Mouse (Mus musculus) common myeloid progenitor, adult 5-6 weeks (primary cell): ENCODE measurements around the gene Dock10. TPM values are rescaled to one million over a fixed set of nuclear protein-coding genes. Genes with fewer than 3 reads are reported as not detected.

Experiments used
- ATAC-seq: replicated peaks from 2 replicates; pipeline ENCODE4 v1.8.0; 2016; ENCODE audit warnings: low read depth, mild to moderate bottlenecking, moderate TSS enrichment, inconsistent platforms; ENCODE audit not compliant: poor library complexity, severe bottlenecking
- total RNA-seq: library from RNA; stranded (forward); fragments of 200-1000, 187-1606 nt; gene quantifications from 2 replicates; pipeline ENCODE4 v1.2.3, GENCODE M21; 2017

The Dock10 gene
- total RNA-seq, 1 experiment from 2014 or later = 126 TPM

DNA sequence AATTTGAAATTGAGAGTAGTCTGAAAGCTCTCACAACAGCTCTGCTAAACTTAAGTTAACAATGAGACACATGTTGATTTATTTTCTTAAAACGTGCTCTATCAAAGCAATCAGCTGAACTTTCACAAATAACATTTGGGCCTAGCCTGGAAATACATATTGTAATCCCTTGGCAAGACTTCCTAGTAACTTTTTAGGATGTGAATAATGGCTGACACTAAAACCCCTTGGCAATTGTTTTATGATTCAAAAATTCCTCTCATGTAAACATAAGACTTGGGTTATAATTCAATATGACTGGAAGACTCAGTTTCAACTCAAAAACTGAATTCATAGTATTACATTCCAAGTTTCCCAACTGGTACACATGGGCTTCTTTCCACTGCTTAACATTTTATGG lies 133.0 kb downstream of the Dock10 start:
- ATAC-seq = no peak

DNA sequence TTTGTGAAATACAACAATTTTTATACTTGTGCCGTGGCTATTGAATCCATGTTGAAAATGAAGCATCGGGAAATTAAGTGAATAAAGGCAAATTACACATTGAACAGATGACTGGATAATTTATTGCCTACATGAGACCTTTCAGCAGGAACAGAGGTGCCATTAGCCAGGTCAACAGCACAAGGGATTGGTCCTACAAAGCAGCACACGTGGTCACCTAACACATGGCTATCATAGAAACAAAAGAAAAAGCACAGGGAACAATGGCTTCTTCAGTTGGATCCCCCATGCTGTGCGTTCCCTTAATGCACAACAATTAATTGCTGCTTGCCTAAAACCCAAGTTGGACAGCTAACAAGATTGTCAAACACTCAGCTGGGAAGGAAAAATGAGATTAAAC lies 133.8 kb downstream of the Dock10 start:
- no peak for ATAC-seq

DNA sequence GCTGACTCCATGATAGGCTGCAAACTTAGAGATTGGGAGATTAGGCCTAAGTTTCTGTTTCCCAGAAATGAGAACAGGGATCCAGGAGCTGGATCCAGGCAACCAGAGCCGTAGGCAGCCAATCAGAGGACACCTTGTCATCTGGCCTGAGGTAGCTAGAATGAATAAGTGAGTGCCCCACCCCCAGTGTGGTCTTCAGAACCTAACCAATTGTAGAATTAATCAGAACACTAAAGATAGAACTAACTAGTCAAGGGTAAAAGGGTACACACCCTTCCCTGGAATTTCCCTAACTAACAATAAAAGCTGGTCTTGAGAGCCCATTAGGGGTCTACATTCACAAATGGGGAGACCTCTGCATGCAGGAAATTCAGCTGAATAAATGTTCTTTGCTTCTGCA lies 135.7 kb downstream of the Dock10 start:
- no peak for ATAC-seq

DNA sequence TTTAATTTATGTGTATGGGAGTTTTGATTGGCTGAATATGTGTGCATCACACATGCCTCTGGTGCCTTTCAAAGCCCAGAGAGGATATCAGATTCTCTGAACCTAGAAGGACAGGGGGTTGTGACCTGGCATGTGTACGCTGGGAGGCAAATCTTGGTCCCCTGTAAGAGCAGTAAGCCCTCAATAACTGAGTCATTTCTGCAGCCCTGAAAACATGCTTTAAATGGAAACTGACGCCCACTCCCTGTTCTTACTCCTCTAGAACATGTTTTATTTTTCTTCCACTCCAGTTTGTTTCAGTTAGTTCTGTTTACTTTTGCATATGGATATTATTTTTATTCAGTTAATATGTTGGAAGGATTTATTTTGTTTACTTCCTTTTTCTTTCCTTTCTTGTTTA lies 139.2 kb downstream of the Dock10 start:
- ATAC-seq = no peak

DNA sequence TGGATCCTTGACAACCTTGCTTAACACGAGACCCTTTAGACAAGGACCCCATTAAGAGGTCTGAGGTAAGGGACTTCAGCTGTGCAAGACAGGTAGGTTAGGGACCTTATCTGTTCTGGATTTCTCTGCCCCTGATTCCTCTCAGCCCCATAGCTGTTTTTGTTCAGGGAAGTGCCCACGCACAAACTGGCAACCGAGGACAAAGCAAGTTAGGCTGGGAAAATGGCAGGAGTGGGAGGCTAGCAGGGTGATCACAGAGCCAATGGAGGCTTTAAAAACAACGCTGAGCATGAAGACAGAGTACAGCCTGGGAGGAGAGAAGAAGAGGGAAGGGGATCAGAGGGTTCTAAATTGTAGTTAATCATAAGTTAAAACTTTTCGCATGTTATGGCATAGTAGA lies 141.7 kb downstream of the Dock10 start:
- no peak for ATAC-seq

DNA sequence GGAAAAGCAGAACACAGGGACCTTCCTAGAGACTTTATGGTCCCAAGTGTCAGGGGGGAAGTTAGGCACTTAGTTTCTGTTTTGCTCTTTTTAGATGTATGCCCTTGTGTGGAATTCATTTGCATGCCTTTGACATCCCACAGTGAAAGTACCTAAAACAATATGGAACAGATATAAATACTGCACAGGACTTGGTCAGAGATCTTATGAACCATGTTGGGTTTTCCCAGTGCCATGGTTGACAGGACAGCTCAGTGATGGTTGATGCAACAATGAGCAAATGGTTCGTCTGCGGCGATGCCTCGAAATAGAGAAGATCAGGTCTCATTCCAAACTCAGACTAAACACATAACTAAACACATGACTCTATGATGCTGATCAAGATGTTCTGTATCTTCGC lies 143.6 kb downstream of the Dock10 start:
- ATAC-seq = no peak

DNA sequence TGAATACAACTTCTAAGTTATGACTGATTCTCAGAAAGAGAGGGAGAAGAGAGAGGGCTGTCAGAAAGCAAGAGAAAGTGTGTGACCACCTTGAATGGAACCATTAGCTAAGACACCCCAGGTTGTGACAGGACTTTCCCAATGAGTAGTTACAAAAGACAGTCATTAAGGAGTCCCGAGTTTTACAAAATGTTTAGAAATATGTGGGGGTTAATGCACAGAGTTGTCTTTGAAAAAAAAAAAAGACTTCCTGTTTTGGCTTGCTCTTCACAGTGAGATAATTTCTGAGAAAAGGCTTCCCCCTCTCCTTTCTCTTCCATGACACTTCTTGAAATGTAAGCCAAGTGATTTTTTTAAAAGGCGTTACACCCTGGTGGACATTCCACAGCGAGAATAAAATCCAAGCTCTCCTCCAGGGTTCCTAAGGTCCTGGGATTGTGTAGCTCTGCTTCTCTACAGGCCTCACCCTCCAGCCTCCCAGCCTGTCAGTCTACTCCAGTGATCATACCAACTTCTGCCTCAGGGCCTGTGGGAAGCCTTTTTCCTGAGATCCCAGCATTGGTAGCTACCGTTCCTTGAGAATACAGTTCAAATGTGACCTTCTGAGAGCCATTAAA lies 144.8 kb downstream of the Dock10 start:
- peak; percentile 13; the same call in 1 of the 2 replicates for ATAC-seq

DNA sequence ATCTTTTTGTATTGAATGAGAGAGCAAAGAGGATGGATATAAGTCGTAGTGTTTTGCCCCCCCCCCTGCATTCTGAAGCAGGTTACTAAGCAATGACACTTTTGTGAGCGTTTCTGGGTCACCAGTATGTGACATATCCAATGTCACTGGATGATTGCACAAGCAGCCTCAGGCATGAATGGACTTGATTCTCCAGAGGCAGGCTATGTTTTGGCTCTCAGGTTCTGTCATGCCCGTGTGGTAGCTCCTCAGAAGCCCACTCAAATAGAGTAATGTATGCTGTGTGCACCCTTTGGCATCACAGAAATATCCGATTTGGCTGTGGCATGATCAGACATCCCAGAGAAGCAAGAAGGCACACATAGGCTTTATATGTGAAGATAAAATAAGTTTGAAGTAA lies 150.8 kb downstream of the Dock10 start:
- no peak for ATAC-seq

DNA sequence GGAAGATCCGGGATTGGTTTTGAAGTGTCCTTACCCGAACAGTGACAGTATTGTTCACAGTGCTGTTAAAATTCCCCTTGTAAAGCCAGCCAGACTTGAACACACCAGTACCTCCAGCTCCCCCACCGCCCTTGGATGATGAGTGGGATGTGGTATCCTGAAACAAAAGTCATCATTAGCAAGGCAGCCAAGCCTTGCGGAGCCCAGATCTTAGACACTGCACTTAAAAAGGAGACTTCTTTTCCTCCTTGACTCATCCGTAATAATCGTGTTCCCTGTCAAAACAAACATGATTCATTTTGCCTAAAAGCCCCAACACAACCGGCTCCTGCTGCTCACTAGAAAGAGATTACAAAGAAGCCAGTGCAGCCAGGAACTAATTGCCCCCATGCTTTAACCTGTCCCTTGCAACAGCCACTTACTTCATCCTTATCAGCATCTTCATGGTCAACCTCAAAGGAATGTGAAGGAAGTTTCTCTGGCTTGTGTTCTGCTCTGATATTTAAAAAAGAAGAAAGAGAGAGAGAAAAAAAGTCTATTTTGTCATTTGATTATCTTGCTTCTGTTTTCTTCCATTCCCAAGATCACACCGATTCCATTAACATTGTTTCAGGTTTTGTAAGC lies 152.1 kb downstream of the Dock10 start:
- ATAC-seq = peak; percentile 95

DNA sequence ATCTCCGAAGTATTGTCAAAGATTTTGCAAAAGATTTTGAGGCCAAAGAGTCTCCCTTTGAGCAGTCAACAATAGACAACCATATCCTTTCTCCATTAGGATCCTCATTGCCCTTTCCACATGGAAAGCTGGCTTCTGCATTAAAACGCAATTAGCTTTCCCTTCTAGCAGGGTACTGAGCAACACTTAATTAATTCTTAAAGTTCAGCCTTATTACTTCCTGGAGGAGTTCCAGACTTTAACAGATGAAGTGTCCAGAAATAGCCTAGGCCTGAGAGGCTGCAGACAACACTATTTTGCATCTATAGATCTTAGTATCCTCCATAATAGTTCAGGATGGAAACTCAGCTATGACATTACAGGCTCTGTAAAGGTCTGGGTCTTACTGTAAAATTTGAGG lies 154.0 kb downstream of the Dock10 start:
- no peak for ATAC-seq

DNA sequence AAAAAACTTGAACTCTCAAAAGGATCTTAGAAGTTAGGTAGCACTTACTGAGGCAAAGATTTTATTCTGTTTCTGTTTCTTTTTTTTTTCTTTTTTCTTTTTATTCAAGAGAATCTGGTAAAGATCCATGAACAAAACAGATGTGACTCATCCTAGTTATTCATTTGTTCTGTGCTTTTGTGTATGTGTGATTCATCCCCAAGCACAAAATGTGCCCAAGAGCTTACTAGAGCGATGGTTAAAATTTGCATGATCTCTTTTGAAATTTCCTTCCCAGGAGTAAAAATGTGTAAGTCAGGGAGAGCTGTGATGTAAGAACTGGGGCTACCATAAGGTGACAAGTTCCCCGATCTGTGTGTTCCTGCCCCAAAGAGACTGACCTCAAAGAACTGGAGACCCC lies 155.2 kb downstream of the Dock10 start:
- no peak for ATAC-seq

DNA sequence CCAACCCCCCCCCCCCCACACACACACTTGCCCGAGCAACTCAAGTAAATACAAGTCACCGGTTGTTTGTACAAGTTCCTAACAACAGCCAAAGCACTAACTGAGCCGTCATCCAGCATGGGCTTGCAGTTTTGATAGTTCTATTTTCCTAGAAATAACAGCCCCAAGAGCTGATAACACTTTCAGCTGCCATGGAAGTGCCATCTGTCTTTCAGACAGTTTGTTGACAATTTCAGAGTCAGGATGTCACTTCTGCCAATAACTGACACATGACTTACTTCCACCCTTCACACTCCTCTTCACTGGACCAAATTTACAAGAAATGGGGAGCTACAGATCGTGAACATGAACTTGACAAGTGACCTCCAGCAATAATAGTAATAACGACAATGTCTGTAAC lies 175.0 kb downstream of the Dock10 start:
- no peak for ATAC-seq

DNA sequence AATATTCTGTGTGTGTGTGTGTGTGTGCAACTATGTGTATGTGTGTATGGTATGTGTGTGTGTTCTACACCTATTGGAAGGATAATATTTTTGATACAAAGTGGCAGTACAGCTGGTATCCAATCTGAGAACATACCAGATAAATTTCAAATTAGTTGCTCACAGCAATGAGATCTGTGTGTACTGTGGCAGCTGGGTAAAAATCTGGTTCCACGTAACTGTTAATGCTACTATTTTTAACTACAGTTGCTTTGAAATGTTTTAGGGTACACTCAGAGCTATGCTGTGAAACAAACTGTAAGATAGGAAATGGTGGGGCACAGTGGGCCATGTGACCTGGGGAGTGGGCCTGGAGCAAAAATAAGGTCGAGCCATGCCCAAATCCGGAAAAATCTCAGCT lies 176.1 kb downstream of the Dock10 start:
- no peak for ATAC-seq

DNA sequence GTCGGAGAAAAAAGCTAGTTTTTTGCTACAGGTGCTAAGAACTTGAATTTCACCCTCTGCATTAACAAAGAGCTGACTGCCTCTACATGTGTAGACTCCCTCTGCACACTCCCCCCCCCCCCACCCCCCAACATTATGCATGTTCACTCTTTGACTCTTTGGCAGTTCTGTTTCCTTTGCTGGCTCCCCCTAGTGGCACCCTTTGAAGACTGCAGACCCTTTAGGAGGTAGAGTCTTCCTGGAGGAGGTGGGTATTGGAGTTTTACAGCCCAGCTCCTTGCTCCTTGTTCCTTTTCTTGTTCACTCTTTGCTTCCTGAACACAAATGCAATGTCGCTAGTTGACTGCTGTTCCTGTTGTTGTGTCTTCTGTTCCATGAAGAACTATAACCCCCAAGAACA lies 181.4 kb downstream of the Dock10 start:
- ATAC-seq = peak; percentile 82

DNA sequence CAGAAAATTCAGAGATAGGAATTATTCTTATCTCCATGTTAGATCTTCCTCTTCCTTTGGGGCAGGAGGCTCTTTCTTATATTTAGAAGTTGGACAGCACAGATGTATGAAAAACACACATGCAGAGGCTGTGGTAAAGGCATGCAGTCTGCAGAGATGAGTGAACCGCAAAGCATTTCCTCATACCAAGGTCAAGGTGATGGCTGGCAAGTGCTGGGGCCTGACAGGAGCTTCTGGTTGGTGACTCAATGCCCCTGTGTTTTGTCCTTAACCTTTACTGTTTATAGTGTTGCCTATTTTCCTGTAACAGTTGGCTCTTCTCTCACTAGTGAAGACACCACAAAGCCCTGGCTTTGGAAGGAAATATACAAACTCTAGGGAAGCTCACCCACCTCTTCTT lies 201.9 kb downstream of the Dock10 start:
- ATAC-seq = no peak

DNA sequence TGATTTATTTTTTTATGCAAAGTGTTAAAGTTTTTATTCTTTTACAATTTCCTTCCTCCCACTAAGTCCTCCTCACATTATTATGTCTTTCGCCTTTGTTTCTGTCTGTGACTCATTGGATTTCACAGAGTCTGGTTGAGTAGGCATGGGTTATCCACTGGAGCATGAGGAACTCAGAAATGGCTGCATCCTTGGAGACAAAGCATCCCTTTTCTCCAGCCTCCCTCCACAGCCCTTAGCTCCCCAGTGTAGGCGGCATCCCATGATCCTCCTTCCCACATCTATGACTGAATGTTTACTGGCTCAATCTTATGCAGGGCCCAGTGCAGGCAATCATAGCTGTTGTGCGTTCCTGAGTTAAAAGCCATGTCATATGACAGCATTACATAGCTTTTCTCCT lies 216.8 kb downstream of the Dock10 start:
- ATAC-seq = no peak

DNA sequence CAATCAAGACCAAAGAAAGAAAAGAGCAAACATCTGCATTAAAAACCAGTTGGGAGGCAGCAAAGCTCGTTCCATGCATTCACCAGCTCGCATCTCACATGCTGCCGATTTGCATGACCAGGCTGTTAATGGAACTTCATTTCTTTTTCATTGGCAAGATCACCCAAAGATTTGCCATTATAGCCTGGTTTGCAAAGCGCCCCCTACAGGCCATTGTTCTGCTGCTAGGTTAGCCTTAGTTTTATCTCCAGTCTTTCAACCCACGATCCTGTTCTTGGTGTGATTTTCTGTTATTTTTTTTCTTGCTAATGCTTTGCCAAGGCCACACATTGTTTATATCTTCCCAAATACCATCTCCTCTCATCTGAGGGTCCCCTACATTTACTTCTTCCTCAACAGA lies 236.1 kb downstream of the Dock10 start:
- ATAC-seq = no peak

DNA sequence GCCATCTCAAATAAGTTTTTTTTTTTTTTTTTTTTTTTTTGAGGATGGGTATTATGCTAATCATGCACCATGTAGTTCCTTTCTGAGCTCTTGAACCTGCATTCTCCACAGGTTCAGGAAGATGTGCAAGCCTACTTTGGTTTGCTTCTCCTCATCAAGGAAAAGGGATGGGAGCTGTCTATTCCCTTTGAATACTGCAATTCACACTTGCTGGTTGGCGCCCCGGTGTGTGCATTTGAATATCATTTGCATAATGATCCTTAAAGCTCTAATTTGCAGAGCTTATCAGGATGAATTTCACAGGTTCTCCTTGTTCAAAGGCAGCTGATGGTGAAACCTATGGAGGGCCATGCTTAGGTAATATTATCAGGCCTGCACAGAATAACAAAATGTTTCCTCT lies 237.9 kb downstream of the Dock10 start:
- no peak for ATAC-seq

DNA sequence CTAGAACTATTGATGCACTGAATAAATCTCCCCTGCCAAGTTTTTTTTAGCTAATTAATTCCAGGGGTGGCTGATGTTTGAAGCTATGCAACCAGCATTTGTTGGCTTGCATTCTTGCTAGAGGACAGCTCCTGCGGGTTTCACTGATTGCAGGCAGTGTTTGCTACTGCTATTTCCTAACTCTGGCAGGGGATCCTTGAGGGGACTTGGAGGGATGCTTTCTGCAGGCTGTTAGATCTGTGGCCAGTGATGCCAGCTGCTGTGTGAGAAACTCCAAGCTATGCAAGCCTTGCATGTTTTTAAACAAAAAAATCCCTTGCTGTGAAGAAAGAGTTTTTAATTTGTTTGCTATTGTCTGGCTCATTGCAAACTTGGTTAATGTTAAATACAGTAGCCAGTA lies 238.4 kb downstream of the Dock10 start:
- ATAC-seq = no peak

DNA sequence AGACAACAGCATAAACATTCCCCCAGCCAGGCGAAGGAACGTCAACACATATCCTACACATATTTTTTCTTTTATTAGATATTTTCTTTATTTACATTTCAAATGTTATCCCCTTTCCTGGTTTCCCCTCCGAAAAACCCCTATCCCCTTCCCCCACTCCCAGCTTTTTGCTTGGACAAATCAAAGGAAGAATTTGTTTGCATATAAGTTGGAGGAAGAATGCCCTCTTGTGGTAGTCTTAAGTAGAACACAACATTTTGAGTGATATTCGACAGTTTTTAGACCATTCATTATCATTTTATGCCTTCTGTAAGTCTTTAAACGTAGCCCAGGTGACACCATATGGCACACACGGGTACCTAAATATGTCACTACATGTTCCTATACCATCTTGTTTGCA lies 242.5 kb downstream of the Dock10 start:
- no peak for ATAC-seq

DNA sequence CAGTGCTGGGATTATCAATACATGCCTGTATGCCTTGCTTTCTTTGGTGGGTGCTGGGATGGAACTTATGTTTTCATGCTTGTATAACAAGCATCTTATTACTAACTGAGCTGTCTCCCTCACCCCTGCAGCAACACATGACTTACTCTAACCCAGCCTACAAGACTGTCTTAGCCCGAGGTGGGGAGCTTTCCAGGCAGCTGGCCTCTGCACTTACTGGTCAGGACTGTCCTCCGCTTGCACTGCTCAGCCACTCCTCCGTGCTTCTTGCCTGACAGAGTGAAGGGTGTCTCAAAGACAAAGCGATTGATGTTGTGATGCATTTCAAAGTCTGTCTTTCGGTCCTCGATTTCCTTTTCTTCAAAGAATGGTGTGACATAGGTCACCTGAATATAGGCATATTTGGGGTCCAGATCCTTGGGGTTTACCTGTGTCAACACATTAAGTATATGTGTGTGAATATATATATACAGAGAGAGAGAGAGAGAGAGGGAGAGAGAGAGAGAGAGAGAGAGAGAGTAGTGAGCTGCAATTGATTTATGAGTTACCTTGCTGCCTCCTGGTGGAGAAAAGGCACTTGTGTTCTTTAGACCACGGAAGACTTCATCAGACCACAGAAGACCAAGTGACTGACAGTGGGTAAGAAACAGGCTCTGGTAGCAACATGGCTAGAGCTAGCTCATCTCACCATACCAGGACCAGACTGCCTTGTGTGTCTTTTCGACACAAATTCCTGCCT lies 245.9 kb downstream of the Dock10 start:
- 0 out of 2 replicates have a peak, but pooled peaks have one; percentile 46 for ATAC-seq

DNA sequence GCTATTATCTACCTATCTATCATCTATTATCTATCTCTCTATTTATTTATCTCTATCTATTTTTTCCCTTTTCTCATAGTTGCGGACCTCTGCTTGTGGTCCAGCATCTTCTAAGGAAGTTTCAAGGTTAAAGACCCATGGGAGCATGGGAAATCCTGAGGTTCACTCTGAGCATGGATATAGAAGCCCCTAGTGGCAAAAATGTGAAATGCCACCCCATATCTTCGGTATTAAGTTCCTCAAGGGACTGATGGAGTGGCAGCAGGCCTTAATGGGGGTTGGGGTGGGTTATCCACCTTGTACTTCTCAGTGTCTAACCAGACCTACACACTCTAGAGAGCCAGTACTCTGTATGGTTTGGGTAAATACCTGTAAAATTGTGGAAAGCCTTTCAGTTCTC lies 253.6 kb downstream of the Dock10 start:
- ATAC-seq = peak; percentile 74
